Mouse (Mus musculus) layer of hippocampus, adult 9-10 months (tissue): ENCODE measurements at regions not wholly inside any gene's neighbourhood (a gene's known extent, or its start where the extent isn't known, plus 50 kb on each side); places are given as distances from the start of the nearest gene placed in this dataset.

Source experiments
- DNase-seq: peaks from one replicate; pipeline ENCODE4 v3.0.0; 2022; ENCODE audit warnings: low spot score

DNA sequence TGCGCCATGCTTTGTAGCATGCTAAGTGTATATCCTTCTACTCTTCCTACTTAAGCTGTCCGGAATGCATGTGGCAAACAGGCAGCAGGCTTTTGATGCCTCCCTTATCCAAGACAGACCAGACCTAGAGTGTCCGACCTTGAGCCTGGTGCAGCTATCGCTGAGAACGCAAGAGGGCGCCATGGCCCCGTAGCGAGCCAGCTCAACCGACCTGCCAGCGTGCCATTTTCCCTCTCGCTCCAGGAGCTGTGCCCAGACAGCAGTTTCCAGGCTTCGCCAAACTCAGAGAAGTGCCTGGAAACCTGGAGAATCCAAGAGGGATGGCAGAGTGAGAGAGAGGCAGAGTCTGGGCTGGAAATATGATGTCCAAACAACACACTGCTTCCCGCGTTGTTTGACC, 155.8 kb upstream of the Gm12830 start:
- peak; percentile 68 for DNase-seq

DNA sequence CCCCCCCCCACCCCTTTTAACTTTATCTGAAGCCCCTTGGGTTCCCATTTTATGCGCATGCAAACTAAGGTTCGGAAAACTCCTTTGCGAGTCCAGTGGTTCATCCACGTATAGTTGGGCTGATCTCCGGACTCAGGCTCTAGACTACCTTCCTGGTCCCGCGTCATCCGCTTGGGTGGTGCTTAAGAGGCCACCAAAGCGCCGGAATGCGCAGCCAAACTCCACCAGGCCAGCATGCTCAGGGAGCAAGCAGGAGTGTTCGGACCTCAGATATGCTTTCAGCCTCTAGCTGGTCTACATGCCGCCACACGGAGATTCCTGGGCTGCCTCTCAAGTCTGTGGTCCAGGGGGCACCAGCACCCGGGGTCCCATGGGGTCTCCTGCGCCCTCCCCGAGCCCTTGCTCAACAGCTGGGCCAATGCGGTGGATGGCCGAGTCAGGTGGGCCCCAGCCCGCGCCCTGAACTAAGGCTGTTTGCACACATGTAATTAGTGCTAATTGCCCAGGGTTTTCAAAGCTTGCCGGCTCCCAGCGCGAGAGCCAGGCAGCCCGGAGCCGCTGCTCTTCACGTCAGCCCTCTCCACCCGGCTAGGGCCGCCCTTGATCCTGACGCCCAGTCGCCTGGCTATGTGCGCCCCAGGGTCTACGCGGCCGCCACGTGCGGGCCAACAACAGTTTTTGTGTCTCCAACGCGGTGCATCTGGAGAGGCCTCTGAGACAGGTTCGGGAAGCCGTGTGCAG, 155.1 kb upstream of the Gm12830 start:
- no peak for DNase-seq

DNA sequence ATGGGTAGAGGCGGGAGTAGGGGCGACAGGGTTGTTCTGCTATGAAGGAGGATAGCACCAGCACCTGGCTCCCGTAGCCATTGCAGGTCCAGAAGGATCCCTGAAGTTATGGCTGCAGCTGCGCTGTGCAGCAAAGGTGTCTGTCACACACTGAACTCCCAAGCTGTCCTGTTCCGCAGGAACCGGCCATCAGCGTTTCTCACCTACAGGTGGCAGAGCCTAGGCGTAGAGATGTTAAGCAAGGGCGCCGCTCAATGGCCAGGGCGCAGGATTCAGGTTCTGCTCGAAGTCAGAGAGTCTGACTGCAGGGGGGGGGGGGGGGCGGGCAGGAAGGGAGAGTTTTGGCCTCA, 154.6 kb upstream of the Gm12830 start:
- DNase-seq: no peak

DNA sequence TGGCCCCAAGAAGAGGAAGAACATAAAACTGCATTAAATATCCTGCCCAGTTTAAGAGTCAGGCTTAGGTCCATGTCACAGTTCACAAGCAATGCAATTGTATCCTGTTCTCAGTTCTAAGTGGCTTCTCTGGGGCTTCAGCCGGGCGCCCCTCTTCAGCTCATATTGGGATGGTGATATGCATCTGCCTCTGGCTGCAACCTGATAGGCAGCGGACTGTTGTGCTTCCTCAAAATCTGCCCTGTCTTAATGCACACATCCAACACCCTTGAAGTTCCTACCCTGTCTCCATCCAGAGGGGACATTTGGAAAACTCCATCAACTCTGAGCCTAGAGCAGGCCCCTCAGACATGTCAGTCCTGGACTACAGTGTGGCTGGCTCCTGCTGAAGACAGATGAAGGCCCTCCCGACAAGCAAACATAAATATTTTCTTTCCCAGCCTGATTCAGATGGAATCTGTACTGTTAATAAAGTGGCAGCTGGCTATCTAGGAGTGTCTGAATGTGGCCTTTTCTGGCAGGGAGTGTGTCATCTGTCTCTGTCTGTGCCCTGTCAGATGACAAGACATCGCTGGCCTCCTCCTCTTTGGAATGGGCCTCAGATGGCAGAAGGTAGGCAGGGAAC, 149.3 kb upstream of the Gm12830 start:
- DNase-seq: no peak

DNA sequence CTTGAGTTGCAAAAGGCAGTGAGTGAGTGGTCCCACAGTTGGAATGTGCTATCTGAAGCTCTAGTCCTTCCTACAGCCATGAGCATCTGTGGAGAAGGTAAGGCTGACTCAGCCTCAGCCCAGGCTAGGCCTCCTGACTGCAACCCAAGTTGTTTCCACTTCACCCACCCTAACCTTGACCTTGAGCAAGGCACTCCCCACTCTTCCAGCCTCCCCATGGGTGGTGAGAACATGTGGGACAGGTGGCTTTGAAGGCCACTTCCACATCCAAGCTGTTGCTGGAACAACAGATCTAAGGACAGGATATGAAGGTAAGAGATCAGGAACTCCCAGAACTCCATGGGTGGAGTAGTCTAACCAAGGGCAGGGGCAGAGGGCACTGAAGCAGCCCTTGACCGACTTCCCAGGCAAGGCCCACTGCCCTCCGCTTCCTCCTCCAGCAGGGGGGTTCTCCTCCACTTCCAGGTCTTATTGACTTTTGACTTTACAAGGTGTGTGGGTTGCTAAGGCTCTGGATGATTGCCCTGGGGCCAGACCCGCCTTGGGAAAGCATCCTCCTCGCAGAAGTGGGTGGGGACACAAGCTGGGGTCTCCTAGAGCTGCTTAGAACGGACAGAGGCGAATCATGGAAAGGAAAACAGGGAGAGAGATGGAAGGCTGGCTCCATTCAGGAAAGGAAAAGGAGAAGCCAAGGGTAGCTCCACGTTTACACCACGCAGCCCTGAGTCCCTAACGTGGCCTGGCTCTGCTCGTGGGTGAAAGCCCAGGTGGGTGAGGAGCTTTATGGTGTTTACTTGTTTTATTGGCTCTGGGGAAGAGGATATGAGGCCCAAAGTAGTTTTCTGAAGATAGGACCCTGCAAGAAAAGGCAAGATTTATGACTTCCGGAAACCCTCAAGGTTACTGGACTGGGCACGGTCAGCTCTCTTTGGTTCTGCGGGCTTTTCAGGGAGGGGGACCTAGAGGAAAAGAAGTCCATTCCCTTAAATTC, 144.3 kb upstream of the Gm12830 start:
- DNase-seq: no peak

DNA sequence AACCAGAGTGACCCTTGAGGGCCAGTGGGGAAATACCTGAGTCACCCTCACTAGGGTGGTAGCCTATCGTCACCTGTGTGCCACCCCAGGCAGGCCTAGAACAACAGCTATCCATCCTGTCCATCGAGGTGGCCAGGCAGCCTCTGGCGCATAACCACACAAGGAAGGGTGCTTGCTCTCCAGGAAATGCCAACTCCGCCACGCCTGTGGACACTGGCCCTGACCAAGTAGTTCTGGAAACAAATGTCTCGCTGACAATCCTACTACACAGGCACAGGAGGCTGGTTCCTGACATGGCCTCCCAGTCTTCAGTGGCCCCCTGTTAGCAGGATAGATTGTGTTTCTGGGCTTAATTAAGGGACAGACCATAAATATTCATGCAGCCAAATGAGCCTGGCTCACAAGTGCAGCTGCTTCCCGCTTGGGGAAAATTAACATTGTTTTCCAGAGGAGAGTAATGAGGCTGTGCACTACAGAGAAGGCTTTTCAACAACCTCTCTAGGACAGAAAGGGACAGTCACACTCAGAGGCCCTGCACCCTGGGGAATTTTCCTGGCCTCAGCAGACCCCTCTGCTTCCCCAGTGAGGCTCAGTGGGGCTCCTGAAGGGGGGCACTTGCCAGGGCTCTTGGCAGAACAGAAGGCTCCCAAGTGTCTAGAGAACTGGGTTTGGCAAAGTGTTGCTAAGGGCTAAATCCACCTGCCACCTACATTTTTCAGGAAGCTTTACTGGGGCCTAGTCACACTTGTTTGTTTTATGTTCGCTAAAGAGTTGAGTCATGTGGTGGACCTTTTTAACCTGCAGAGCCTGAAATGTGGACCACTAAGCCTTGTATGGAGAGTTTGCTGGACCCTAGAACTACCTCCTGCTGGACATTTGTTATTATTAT, 143.2 kb upstream of the Gm12830 start:
- no peak for DNase-seq

DNA sequence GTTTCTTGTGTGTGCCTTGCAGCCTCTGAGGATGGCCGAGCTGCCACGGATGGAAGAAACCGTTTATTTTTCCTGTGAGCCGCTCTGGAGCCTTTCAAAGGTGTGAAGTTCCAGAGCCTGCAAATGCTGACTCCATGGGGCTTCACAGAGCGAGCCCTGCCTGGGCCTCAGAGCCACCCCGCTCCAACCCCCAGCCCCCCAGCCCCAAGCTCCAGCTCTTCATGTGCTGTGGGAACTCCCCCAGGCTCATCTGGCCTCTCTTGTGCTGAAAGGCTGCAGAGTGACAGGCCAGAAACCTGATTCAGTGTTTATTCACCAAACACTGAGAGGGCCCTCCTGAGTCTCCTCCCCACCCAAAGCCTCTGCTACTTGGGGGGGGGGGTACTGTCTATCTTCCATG, 141.2 kb upstream of the Gm12830 start:
- DNase-seq: no peak

DNA sequence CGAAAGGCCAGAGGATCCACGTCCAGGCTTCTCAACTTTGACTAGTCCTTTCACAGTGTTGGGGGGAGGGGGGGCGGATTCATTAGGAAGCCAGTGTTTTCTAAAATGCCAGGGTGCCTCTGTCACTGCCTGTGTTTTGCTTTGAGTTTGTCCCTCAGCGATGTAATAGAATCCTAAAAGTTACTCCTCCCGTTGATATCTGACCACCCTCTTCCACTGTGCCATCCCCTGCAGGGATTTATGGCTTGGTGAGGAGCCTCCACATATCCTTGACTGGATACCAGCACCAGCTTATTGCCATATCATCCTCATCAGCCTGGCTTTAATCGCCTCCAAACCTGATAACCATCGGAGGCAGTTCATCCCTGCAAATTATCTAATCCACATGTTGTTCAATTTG, 138.6 kb upstream of the Gm12830 start:
- DNase-seq: no peak

DNA sequence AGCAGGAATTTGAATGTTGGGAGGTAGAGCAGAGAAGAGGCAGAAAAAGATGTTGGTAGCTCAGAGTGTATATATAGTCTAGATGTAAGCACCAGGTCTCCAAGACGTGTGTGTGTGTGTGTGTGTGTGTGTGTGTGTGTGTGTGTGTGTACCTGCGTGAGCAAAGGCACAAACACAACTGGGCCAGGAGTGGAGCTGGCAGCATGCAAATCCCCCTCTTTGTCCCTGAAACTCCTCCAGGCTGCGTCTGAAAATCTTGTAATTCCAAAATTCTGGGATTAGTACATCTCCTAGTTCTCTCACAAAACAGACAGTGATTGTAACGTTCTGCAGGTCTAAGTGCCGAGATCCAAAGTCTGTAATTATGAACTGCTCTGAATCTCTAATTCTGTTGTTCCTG, 137.8 kb upstream of the Gm12830 start:
- no peak for DNase-seq

DNA sequence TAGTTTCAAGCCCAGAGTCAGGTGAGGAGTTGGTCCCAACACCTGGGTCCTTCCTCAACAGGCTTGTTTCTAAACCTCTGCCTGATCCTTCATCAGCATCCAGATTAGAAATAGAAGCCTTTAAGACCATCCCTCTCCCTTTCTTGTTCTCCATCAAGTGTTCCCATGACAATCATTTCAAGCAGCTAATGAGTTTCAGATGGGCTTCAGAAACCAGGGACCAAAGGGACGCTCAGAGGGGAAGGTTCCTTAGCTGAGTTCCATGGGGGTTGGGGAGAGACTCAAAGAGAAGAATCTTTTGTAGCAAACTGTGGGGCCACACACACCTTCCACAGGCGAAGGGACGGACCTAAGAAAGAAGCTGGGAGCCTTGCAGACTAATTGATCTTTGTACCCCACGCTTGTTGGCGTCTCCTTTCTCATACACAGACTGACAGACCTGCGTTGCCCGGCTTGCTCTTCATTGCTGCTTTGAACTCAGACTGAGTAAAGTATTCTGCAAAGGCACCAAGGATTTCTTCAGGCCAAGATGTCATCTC, 136.6 kb upstream of the Gm12830 start:
- DNase-seq: no peak

DNA sequence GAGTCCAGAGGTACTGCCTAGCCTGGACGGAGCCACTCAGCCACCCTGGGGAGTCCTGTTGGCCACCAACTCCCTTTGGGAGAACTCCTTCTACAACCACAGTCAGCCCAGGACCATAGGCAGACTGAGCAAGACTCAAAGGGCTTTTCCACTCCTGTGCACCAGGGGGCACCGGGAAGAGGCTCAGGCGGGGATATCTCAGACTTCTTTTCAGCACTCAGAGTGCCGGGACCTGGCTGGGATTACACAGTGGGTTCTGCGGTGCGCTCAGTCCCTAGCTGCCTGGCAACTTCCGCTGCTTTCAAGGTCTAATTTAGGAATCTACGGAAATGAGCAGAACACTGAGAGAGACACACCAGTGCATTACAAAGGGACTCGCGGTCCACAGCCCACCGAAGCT, 136.1 kb upstream of the Gm12830 start:
- DNase-seq: no peak

DNA sequence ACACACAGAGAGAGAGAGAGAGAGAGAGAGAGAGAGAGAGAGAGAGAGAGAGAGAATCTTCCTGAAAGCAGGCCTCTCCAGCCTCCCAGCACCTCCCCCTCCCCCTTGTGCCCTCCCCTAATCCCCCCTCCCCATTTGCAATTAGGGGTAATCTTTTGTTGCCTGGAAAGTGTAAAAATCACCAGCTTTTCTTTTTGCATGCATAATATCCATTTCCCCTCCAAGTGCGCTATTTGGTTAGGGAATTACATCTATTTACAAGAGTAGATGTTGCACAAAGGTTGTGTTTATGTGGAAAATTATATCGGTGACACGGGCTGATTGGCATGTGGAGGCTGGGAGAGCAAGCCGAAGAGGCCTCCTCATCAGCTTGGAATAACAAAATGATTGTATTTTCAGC, 135.4 kb upstream of the Gm12830 start:
- DNase-seq: no peak

DNA sequence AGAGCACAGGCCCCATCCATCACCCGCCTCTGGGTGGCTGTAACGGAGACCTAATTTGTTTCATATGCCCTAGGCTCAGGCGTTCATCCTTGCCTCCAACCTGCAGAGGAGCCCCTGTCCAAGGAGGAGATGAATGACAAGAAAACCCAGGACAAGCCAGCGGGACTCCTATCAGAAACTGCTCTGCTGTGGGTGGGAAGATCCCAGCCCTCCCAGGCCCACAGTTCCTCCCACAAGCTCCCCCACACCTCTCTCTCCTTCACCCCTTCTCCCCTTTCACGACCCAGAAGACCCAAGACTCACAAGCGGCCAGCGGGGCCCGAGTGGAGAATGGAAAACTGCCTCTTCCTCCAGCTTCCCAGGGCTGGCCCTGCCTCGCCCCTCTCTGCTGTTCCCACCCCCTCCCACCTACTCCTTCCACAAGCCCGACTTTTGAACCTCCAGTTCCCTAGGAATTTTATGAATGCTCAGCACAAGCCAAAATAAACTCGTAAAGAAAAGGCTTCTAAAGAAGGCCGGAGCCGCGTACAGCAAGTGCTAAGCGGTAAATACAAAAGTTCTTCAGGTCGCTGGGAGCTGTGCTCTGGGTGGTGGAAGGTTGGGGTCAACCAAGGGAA, 133.1 kb upstream of the Gm12830 start:
- DNase-seq: no peak

DNA sequence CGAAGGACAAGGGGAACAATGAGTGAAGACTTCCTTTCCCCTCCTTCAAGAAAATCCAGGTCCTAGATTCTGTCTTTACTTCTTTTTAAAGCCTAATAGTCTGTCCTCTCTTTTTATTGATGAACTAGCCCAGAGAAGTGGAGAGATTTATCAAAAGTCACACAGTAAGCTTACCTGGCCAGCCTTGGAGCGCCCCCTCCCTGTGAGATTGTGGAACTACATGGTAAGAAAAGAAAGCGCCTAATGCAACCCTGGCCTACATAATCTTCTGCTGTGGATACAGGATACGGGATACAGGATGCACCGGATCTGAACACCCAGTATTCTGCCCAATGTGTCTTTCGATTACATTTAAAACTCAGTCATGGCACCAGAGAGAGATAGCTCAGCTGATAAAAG, 132.6 kb upstream of the Gm12830 start:
- DNase-seq: no peak

DNA sequence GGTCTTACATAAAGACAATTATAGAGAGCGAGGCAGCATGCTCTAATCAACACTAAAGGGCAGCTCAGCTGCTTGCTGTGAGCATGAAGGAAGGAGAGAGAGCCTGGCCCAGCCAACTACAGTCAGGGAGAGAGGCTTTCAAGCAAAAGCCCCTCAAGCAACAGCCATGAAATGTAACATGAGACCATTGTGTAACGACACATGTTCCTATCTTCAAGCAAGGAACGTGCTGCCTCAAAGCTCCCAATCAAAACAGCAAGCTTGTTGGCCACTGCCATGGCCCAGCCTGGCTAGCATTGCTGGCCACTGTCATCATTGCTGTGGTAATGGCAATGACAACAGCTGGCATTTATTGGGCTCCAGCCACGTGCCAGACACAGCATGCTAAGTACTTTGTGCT, 115.9 kb upstream of the Gm12830 start:
- no peak for DNase-seq

DNA sequence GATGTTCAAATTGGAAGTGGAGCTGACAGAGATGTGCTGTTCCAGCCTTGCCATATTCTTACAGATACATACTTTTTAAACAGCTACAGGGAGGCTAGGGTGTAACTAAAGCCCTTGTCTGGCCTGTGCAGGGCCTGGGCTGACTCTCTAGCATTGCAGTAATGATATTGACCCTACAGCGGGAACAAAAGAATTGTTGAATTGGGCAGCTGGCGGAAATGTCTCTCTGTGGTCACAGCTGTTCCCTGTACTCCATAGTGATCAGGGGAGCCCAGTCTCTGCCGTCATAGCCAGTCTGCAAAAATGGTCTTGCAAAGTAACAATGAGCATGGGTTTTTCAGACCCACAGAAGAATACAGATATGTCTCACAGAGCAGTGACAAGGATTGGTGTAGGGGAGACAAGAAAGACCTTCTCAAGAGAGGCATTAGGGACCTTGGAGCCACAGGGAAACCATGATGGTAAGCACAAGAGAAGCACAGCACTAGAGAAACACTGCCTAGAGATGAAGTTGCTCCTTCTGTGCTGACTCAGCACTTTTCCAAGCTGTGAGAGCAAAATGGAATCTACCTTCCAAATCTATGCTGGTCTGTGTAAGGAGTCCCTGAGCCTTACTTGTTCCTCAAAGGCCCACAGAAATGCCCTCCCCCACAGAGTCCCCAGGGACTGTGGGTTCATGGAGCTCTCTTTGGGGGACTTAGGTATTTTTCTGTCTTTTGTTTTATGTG, 111.2 kb upstream of the Gm12830 start:
- no peak for DNase-seq

DNA sequence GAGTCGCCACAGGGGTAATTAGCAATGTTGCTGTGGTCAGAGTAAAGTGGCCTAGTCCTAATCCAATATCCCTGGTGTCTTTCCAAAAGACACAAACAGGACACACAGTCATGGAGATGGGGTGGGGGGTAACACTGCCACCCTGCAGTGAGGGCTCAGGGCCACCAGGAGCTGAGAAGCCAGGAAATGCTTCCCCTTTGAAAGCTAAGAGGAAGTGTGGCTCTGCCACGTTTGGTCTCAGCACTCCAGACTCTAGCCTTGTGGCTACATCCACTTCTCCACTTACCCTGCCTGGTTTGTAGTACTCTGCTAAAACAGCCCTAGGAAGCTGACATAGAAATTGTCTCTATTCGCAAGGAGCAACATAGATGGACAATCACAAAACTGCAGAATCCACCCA, 110.4 kb upstream of the Gm12830 start:
- no peak for DNase-seq

DNA sequence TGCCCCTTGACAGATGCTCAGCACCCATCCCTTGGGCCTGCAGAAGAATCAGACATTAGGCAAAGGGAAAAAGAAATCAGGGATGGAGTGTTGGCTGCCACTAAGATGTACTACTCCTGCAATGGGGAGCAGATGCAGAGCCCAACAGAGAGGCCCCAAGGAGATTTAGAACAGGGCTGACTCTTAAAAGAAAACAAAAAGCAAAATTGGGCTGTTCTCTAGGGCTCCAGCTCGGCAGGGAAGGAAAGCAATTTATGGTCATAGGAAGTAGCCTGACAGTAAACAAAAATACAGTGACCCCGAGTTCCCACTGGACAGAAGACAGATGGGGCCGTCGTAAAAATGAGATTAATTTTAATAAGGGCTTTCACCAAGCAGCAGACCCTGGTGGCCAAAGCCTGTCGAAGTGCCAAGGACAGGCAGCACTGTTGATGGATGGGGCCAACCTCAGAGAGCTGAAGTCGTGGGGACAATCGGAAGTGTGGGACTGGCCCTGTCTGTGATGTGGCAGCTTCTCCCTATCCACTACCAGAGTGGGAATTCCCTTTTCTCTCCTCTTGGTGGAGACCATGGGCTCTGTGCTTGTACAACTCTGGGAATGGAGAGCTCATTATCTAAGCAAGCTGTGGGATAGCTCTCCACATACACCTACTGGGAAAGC, 109.4 kb upstream of the Gm12830 start:
- no peak for DNase-seq

DNA sequence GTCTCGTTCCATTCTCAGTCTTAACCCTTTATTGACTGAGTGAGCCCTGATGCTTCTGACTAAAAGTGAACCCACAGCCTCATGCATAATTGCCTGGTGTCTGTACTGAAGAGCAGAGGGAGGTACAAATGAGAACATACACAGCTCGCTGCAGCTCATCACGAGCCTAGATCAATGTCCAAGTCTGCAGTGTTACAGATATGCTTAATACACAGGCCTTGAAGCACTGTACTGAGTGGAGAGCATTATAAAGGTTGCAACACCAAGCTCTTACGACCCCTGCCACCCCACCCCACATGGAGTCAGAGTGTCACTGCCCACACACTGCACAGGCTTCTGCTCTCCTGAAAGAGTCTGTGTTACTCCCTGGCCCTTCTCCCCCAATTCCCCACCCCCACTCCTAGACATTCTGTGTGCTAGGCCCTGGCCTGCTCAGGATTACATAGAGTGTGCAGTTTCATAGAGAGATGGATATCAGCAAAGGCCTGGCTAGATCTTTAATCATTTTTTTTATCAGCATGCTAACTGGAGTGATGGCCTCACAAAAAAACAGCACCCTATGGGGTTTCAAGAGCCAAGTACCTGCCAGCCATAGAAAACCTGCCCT, 108.5 kb upstream of the Gm12830 start:
- no peak for DNase-seq

DNA sequence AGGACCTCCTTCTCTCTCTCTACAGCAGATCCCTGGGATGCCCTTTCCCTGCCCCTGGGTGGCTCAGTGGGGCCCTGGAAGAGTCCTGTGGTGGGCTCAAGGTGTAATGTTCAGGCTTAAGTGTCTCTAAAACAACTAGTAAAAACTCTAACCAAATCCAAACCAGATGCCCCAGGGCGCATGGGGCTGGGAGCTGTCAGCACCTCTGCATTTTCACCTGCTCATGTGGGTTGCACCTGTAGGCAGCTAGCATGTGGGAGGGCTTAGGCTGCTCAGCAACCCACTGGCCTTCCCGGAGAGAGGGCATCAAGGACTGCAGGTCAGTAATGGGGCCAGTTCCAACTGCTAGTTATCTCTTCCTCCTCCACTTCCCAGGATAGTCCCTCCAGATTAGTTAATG, 104.8 kb upstream of the Gm12830 start:
- no peak for DNase-seq
